Mouse (Mus musculus): ENCODE data around the gene Rasl12.

- TF ChIP-seq CTCF (IDR thresholded peaks at IDR 0.05; ENCODE audit: control insufficient read depth, insufficient read depth, insufficient read length), result no peak
- no peak for TF ChIP-seq MAX (IDR thresholded peaks at IDR 0.05)
Observed at GRCm38 (mm10) chr9:65460732-65461442, 62.6 kb downstream of the Rasl12 start, which contains the start of gene Spg21.

Measured in C2C12 (cell line).